Mouse (Mus musculus): Measurements from ENCODE around the gene Unc13a. TPM values are rescaled to one million over a fixed set of nuclear protein-coding genes. Genes with fewer than 3 reads are reported as not detected.
A peak's percentile ranks its signal among the peaks of the same experiment; 100 is the strongest.

Gene Unc13a
- polyA plus RNA-seq, 1 experiment from 2014 or later, result 13.9 TPM

GRCm38 (mm10) chr8:71675456-71676019 is 4.0 kb upstream of the Unc13a start:
- 0 out of 2 replicates have a peak overlapping the region, but pooled peaks have one; percentile 67 for H3K4me3 ChIP-seq (ENCODE audit: low read depth, low read length)
- peak overlapping the region; percentile 82; the same call in 1 of the 2 replicates for H3K9ac ChIP-seq (ENCODE audit: low read length)
- peaks cover 3% of the 10 kb centered on the region; the same call in 1 of the 2 replicates for H3K4me1 ChIP-seq (ENCODE audit: control insufficient read depth, insufficient read depth, low read length)
- H3K9me3 ChIP-seq (replicated peaks; ENCODE audit: control insufficient read depth, low read length), result no peaks in the 10 kb centered on the region
- ATAC-seq (no peak), DNase-seq (ENCODE audit: low spot score) (no peak)
- H3K4me2 ChIP-seq (ENCODE audit: low read length), result peak overlapping the region; percentile 89
- peaks cover 40% of the 10 kb centered on the region for H3K27me3 ChIP-seq (replicated peaks; ENCODE audit: control insufficient read depth, insufficient read depth, low read length)
- H3K27ac ChIP-seq (ENCODE audit: low read depth, low read length), result no peak overlapping the region
- H3K36me3 ChIP-seq (ENCODE audit: control insufficient read depth, insufficient read depth, low read length), result no peaks in the 10 kb centered on the region
- 28% methylated on average over 9 of the region's 9 CpGs for WGBS

DNA sequence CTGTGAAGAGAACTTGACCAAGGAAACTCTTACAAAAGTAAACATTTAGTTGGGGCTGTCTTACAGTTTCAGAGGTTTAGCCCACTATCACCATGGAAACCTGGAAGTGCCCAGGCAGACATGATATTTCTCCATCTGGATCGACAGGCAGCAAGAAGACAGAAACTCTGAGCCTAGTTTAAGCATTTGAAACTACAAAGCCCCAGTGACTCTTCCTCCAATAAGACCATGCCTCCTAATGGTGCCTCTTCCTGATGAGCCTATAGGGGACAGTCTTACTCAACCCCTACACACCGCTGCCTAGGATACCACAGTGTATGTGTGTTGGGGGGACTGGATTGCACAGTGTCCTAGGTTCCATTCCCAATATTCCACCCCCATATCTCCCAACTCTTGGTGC is 2.5 kb upstream of the Unc13a start:
- Histone ChIP-seq H3K27me3 (replicated peaks; ENCODE audit: control insufficient read depth, insufficient read depth, low read length) (peaks cover 29% of the 10 kb centered on the region), H3K4me1 (ENCODE audit: control insufficient read depth, insufficient read depth, low read length) (peaks cover 9% of the 10 kb centered on the region), H3K9me3 (replicated peaks; ENCODE audit: control insufficient read depth, low read length) (no peaks in the 10 kb centered on the region), H3K27ac (ENCODE audit: low read depth, low read length) (no peak overlapping the region), H3K36me3 (ENCODE audit: control insufficient read depth, insufficient read depth, low read length) (no peaks in the 10 kb centered on the region), H3K4me2 (ENCODE audit: low read length) (no peak overlapping the region), H3K9ac (ENCODE audit: low read length) (no peak overlapping the region), H3K4me3 (ENCODE audit: low read depth, low read length) (no peak overlapping the region)
- DNase-seq (ENCODE audit: low spot score), result no peak
- WGBS, result 59% methylated on average over 2 of the region's 2 CpGs
- no peak for ATAC-seq

DNA sequence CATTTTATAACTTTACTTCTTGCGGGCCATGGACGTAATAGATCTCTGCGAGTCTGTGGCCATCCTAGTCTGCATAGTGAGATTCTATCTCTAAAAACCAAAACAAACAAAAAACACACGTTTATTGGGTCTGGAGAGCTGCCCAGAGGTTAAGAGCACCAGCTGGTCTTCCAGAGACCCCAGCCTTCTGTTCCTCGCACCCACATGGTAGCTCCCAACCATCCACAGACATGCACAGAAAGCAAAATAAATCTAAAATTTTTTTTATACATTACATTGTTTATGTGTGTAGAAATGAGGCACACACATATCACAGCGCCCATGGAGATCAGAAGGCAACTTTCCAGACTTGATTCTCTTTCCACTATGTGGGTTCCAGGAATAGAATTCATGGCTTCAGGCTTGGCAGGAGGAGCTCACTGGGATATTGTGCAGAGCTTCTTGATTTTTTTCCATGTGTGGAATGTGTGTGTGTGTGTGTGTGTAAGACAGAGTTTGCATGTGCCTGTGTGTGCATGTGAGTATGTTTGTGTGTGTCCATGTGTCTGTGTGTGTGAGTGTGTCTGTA is 695 bp upstream of the Unc13a start:
- Histone ChIP-seq H3K36me3 (ENCODE audit: control insufficient read depth, insufficient read depth, low read length) (no peaks in the 10 kb centered on the region), H3K9me3 (replicated peaks; ENCODE audit: control insufficient read depth, low read length) (no peaks in the 10 kb centered on the region), H3K27me3 (replicated peaks; ENCODE audit: control insufficient read depth, insufficient read depth, low read length) (peaks cover 19% of the 10 kb centered on the region), H3K4me1 (ENCODE audit: control insufficient read depth, insufficient read depth, low read length) (peaks cover 18% of the 10 kb centered on the region), H3K9ac (ENCODE audit: low read length) (peak overlapping the region; percentile 79; the same call in 1 of the 2 replicates), H3K27ac (ENCODE audit: low read depth, low read length) (peak overlapping the region; percentile 86), H3K4me2 (ENCODE audit: low read length) (peak overlapping the region; percentile 86), H3K4me3 (ENCODE audit: low read depth, low read length) (peak overlapping the region; percentile 80)
- WGBS, result 65% methylated on average over 6 of the region's 6 CpGs
- no peak for DNase-seq (ENCODE audit: low spot score)
- no peak for ATAC-seq

- peak overlapping the region; percentile 86 for H3K4me2 ChIP-seq (ENCODE audit: low read length)
- H3K9me3 ChIP-seq (replicated peaks; ENCODE audit: control insufficient read depth, low read length), result no peaks in the 10 kb centered on the region
- H3K27me3 ChIP-seq (replicated peaks; ENCODE audit: control insufficient read depth, insufficient read depth, low read length), result peaks cover 12% of the 10 kb centered on the region
- no peaks in the 10 kb centered on the region for H3K36me3 ChIP-seq (ENCODE audit: control insufficient read depth, insufficient read depth, low read length)
- peak overlapping the region; percentile 86 for H3K27ac ChIP-seq (ENCODE audit: low read depth, low read length)
- ATAC-seq (peak; percentile 70), DNase-seq (ENCODE audit: low spot score) (peak; percentile 93)
- under 1% methylated on average over 52 of the region's 64 CpGs for WGBS
- peak overlapping the region; percentile 80 for H3K4me3 ChIP-seq (ENCODE audit: low read depth, low read length)
- peaks cover 26% of the 10 kb centered on the region for H3K4me1 ChIP-seq (ENCODE audit: control insufficient read depth, insufficient read depth, low read length)
- H3K9ac ChIP-seq (ENCODE audit: low read length), result peak overlapping the region; percentile 79
Observed at GRCm38 (mm10) chr8:71670621-71671548, 672 bp downstream of the Unc13a start.

- Histone ChIP-seq H3K9me3 (replicated peaks; ENCODE audit: control insufficient read depth, low read length) (no peaks in the 10 kb centered on the region), H3K4me3 (ENCODE audit: low read depth, low read length) (peak overlapping the region; percentile 80), H3K9ac (ENCODE audit: low read length) (peak overlapping the region; percentile 79), H3K27ac (ENCODE audit: low read depth, low read length) (peak overlapping the region; percentile 77), H3K27me3 (replicated peaks; ENCODE audit: control insufficient read depth, insufficient read depth, low read length) (peaks cover 12% of the 10 kb centered on the region), H3K36me3 (ENCODE audit: control insufficient read depth, insufficient read depth, low read length) (no peaks in the 10 kb centered on the region), H3K4me1 (ENCODE audit: control insufficient read depth, insufficient read depth, low read length) (peaks cover 29% of the 10 kb centered on the region), H3K4me2 (ENCODE audit: low read length) (peak overlapping the region; percentile 86)
- no peak for DNase-seq (ENCODE audit: low spot score)
- ATAC-seq, result peak; percentile 18
- WGBS, result 12% methylated on average over 9 of the region's 12 CpGs
Observed at GRCm38 (mm10) chr8:71670198-71670597, 1.4 kb downstream of the Unc13a start.

GRCm38 (mm10) chr8:71668220-71668975 is 3.2 kb downstream of the Unc13a start:
- H3K9ac ChIP-seq (ENCODE audit: low read length), result peak overlapping the region; percentile 37
- no peak overlapping the region for H3K27ac ChIP-seq (ENCODE audit: low read depth, low read length)
- peak overlapping the region; percentile 30 for H3K4me2 ChIP-seq (ENCODE audit: low read length)
- DNase-seq (ENCODE audit: low spot score), result no peak
- WGBS, result 5% methylated on average over 21 of the region's 21 CpGs
- peaks cover 12% of the 10 kb centered on the region for H3K27me3 ChIP-seq (replicated peaks; ENCODE audit: control insufficient read depth, insufficient read depth, low read length)
- no peaks in the 10 kb centered on the region for H3K9me3 ChIP-seq (replicated peaks; ENCODE audit: control insufficient read depth, low read length)
- H3K4me3 ChIP-seq (ENCODE audit: low read depth, low read length), result no peak overlapping the region
- ATAC-seq, result no peak
- H3K36me3 ChIP-seq (ENCODE audit: control insufficient read depth, insufficient read depth, low read length), result peaks cover 9% of the 10 kb centered on the region; the same call in 1 of the 2 replicates
- H3K4me1 ChIP-seq (ENCODE audit: control insufficient read depth, insufficient read depth, low read length), result peaks cover 29% of the 10 kb centered on the region

- H3K4me1 ChIP-seq (ENCODE audit: control insufficient read depth, insufficient read depth, low read length), result peaks cover 29% of the 10 kb centered on the region
Observed at GRCm38 (mm10) chr8:71667256-71667655, 4.3 kb downstream of the Unc13a start.

GRCm38 (mm10) chr8:71666855-71667254 is 4.7 kb downstream of the Unc13a start:
- DNase-seq (ENCODE audit: low spot score) (no peak), ATAC-seq (no peak)
- peaks cover 27% of the 10 kb centered on the region for H3K4me1 ChIP-seq (ENCODE audit: control insufficient read depth, insufficient read depth, low read length)
- H3K4me2 ChIP-seq (ENCODE audit: low read length), result peak overlapping the region; percentile 11; the same call in 1 of the 2 replicates
- H3K4me3 ChIP-seq (ENCODE audit: low read depth, low read length), result no peak overlapping the region
- WGBS, result 27% methylated on average over 1 of the region's 1 CpGs
- H3K9me3 ChIP-seq (replicated peaks; ENCODE audit: control insufficient read depth, low read length), result no peaks in the 10 kb centered on the region
- H3K27me3 ChIP-seq (replicated peaks; ENCODE audit: control insufficient read depth, insufficient read depth, low read length), result peaks cover 12% of the 10 kb centered on the region
- H3K36me3 ChIP-seq (ENCODE audit: control insufficient read depth, insufficient read depth, low read length), result peaks cover 18% of the 10 kb centered on the region; the same call in 1 of the 2 replicates
- peak overlapping the region; percentile 15; the same call in 1 of the 2 replicates for H3K27ac ChIP-seq (ENCODE audit: low read depth, low read length)
- no peak overlapping the region for H3K9ac ChIP-seq (ENCODE audit: low read length)

More at GRCm38 (mm10) chr8:71667256-71667655, 4.3 kb downstream of the Unc13a start:
- H3K27ac ChIP-seq (ENCODE audit: low read depth, low read length), result peak overlapping the region; percentile 15; the same call in 1 of the 2 replicates
- ATAC-seq (no peak), DNase-seq (ENCODE audit: low spot score) (peak; percentile 62)
- H3K9ac ChIP-seq (ENCODE audit: low read length), result peak overlapping the region; percentile 32; the same call in 1 of the 2 replicates
- no peak overlapping the region for H3K4me3 ChIP-seq (ENCODE audit: low read depth, low read length)
- peak overlapping the region; percentile 11; the same call in 1 of the 2 replicates for H3K4me2 ChIP-seq (ENCODE audit: low read length)
- no peaks in the 10 kb centered on the region for H3K9me3 ChIP-seq (replicated peaks; ENCODE audit: control insufficient read depth, low read length)
- 44% methylated on average over 5 of the region's 5 CpGs for WGBS
- peaks cover 12% of the 10 kb centered on the region for H3K27me3 ChIP-seq (replicated peaks; ENCODE audit: control insufficient read depth, insufficient read depth, low read length)
- peaks cover 16% of the 10 kb centered on the region; the same call in 1 of the 2 replicates for H3K36me3 ChIP-seq (ENCODE audit: control insufficient read depth, insufficient read depth, low read length)

All from forebrain, embryonic 14.5 days (tissue).